Mouse (Mus musculus) forebrain, postnatal 0 days (tissue): ENCODE data around the gene Usp44. TPM values are rescaled to one million over a fixed set of nuclear protein-coding genes. Genes with fewer than 3 reads are reported as not detected.
A peak's percentile ranks its signal among the peaks of the same experiment; 100 is the strongest.
"Not testable (repeated sequence)": the region's sequence is repeated elsewhere in the genome, so short reads cannot be mapped to it uniquely, and the experiment has no call there.

Experiments
- ATAC-seq: fragments of 200-750 bp; cut with Nextera tagmentation; 2 replicates; pipeline ENCODE4 v1.8.0; 2017; ENCODE audit warnings: mild to moderate bottlenecking, moderate library complexity
- DNase-seq: peaks from one replicate; pipeline ENCODE4 v3.0.0-alpha.2; 2015
- H3K27ac ChIP-seq: fragments of 300-500 bp; sonication (generic); 2 replicates; pipeline ENCODE4 v1.5.1; 2014; ENCODE audit warnings: low read depth, mild to moderate bottlenecking, antibody characterized with exemption, low read length, moderate library complexity, mixed read lengths
- H3K27me3 ChIP-seq: fragments of 300-500 bp; sonication (generic); 2 replicates; pipeline ENCODE4 v1.6.1; 2014; ENCODE audit warnings: mild to moderate bottlenecking, low read length, mixed read lengths; ENCODE audit not compliant: insufficient read depth
- H3K36me3 ChIP-seq: fragments of 300-500 bp; sonication (generic); 2 replicates; pipeline ENCODE4 v1.6.1; 2014; ENCODE audit warnings: mild to moderate bottlenecking, moderate library complexity; ENCODE audit not compliant: insufficient read depth
- H3K4me1 ChIP-seq: fragments of 300-500 bp; sonication (generic); 2 replicates; pipeline ENCODE4 v1.6.1; 2014; ENCODE audit warnings: antibody characterized with exemption; ENCODE audit not compliant: insufficient read depth
- H3K4me2 ChIP-seq: fragments of 300-500 bp; sonication (generic); 2 replicates; pipeline ENCODE4 v1.6.1; 2014; ENCODE audit warnings: low read depth, mild to moderate bottlenecking, moderate library complexity
- H3K4me3 ChIP-seq: fragments of 300-500 bp; sonication (generic); 2 replicates; pipeline ENCODE4 v1.5.1; 2014; ENCODE audit warnings: low read depth, low read length, mixed read lengths
- H3K9ac ChIP-seq: fragments of 300-500 bp; sonication (generic); 2 replicates; pipeline ENCODE4 v1.6.1; 2014; ENCODE audit warnings: mild to moderate bottlenecking
- H3K9me3 ChIP-seq: fragments of 300-500 bp; sonication (generic); 2 replicates; pipeline ENCODE4 v1.6.1; 2016; ENCODE audit warnings: low read length
- CTCF ChIP-seq: sonication (generic); IDR thresholded peaks from 2 replicates; pipeline ENCODE4 v1.5.1; 2016; ENCODE audit warnings: antibody characterized with exemption, control low read depth, low read depth
- WGBS: fragments of 180-500 bp; shearing (Covaris S2); extraction: QIAGEN DNeasy Blood & Tissue Kit; methylation state at CpG from one replicate; pipeline ENCODE4 v1.1.7; 2014; 5-methylcytosine and 5-hydroxymethylcytosine counted together
- polyA plus RNA-seq: library from polyadenylated mRNA; unstranded; fragments of >200 nt; fragmentation: Nextera tagmentation; extraction: Ambion mirVana; gene quantifications from 2 replicates; pipeline ENCODE4 v1.2.1, GENCODE M21; 2015
- total RNA-seq: library from RNA; depleted of rRNA; stranded (reverse); fragments of >200 nt; gene quantifications from 2 replicates; pipeline ENCODE4 v1.2.3, GENCODE M21; 2014; rRNA removed

Gene Usp44
- total RNA-seq (0.08 and 0.14 TPM in 2 replicates), polyA plus RNA-seq (0.05 and 0.08 TPM in 2 replicates)

GRCm38 (mm10) chr10:93830931-93831729 is at the start of gene Usp44:
Gene Usp44 (plus strand): TSS chr10:93831555.
- 0 out of 2 replicates have a peak within 1 kb of the TSS, but pooled peaks have one; percentile 19 for H3K4me2 ChIP-seq
- no peaks in the 10 kb centered on the region for H3K9me3 ChIP-seq
- ATAC-seq (no peak), DNase-seq (peak; percentile 24)
- WGBS, result 12% methylated on average over 22 of the region's 22 CpGs
- H3K27ac ChIP-seq, result no peak within 1 kb of the TSS
- TF ChIP-seq CTCF, result no peak
- H3K4me3 ChIP-seq, result 0 out of 2 replicates have a peak within 1 kb of the TSS, but pooled peaks have one; percentile 9
- H3K36me3 ChIP-seq, result no peaks in the 10 kb centered on the region
- no peak within 1 kb of the TSS for H3K9ac ChIP-seq
- H3K27me3 ChIP-seq, result peaks cover 43% of the 10 kb centered on the region
- no peaks in the 10 kb centered on the region for H3K4me1 ChIP-seq

GRCm38 (mm10) chr10:93783216-93784013 is 47.9 kb upstream of the Usp44 start:
- 47% methylated on average over 15 of the region's 15 CpGs for WGBS
- H3K36me3 ChIP-seq, result no peaks in the 10 kb centered on the region
- no peak overlapping the region for H3K4me3 ChIP-seq
- H3K9ac ChIP-seq, result no peak overlapping the region
- no peak for ATAC-seq
- no peaks in the 10 kb centered on the region for H3K9me3 ChIP-seq
- no peak overlapping the region for H3K27ac ChIP-seq
- H3K27me3 ChIP-seq, result no peaks in the 10 kb centered on the region
- TF ChIP-seq CTCF, result no peak
- H3K4me1 ChIP-seq, result no peaks in the 10 kb centered on the region
- H3K4me2 ChIP-seq, result no peak overlapping the region
- DNase-seq, result no peak

GRCm38 (mm10) chr10:93799711-93800362 is 31.5 kb upstream of the Usp44 start:
- H3K27me3 ChIP-seq, result no peaks in the 10 kb centered on the region
- H3K4me1 ChIP-seq, result no peaks in the 10 kb centered on the region
- H3K27ac ChIP-seq, result no peak overlapping the region
- H3K9me3 ChIP-seq, result no peaks in the 10 kb centered on the region
- H3K9ac ChIP-seq, result no peak overlapping the region
- TF ChIP-seq CTCF, result no peak
- 73% methylated on average over 8 of the region's 8 CpGs for WGBS
- DNase-seq (no peak), ATAC-seq (no peak)
- H3K4me3 ChIP-seq, result no peak overlapping the region
- H3K4me2 ChIP-seq, result no peak overlapping the region
- H3K36me3 ChIP-seq, result no peaks in the 10 kb centered on the region

- no peak overlapping the region for H3K4me2 ChIP-seq
- H3K27ac ChIP-seq, result no peak overlapping the region
- H3K36me3 ChIP-seq, result no peaks in the 10 kb centered on the region
- DNase-seq, result no peak
- no peaks in the 10 kb centered on the region for H3K9me3 ChIP-seq
- TF ChIP-seq CTCF, result no peak
- no peak overlapping the region for H3K9ac ChIP-seq
- no peaks in the 10 kb centered on the region for H3K4me1 ChIP-seq
- H3K4me3 ChIP-seq, result no peak overlapping the region
- H3K27me3 ChIP-seq, result no peaks in the 10 kb centered on the region
- no peak for ATAC-seq
- 72% methylated on average over 4 of the region's 4 CpGs for WGBS
Measured at GRCm38 (mm10) chr10:93800363-93800722, 31.0 kb upstream of the Usp44 start.

GRCm38 (mm10) chr10:93800895-93801294 is 30.5 kb upstream of the Usp44 start:
- H3K36me3 ChIP-seq, result no peaks in the 10 kb centered on the region
- H3K9me3 ChIP-seq, result no peaks in the 10 kb centered on the region
- no peak overlapping the region for H3K27ac ChIP-seq
- 79% methylated on average over 5 of the region's 5 CpGs for WGBS
- no peak overlapping the region for H3K9ac ChIP-seq
- DNase-seq (no peak), ATAC-seq (no peak)
- no peak for TF ChIP-seq CTCF
- H3K4me3 ChIP-seq, result no peak overlapping the region
- no peak overlapping the region for H3K4me2 ChIP-seq
- H3K4me1 ChIP-seq, result no peaks in the 10 kb centered on the region
- no peaks in the 10 kb centered on the region for H3K27me3 ChIP-seq

GRCm38 (mm10) chr10:93803199-93803598 is 28.2 kb upstream of the Usp44 start:
- no peaks in the 10 kb centered on the region for H3K27me3 ChIP-seq
- no peaks in the 10 kb centered on the region for H3K36me3 ChIP-seq
- H3K4me3 ChIP-seq, result no peak overlapping the region
- no peak for ATAC-seq
- no peak for TF ChIP-seq CTCF
- H3K4me1 ChIP-seq, result no peaks in the 10 kb centered on the region
- no peak overlapping the region for H3K4me2 ChIP-seq
- H3K27ac ChIP-seq, result no peak overlapping the region
- H3K9ac ChIP-seq, result no peak overlapping the region
- WGBS, result 80% methylated on average over 6 of the region's 6 CpGs
- DNase-seq, result no peak
- H3K9me3 ChIP-seq, result no peaks in the 10 kb centered on the region

- H3K9me3 ChIP-seq, H3K27me3 ChIP-seq, H3K27ac ChIP-seq, DNase-seq, ATAC-seq, H3K9ac ChIP-seq, H3K4me2 ChIP-seq, H3K36me3 ChIP-seq, H3K4me1 ChIP-seq, H3K4me3 ChIP-seq: not testable (repeated sequence)
- WGBS, result 94% methylated on average over 8 of the region's 8 CpGs
Measured at GRCm38 (mm10) chr10:93809438-93809837, 21.9 kb upstream of the Usp44 start.
